Mouse (Mus musculus) liver, embryonic 14.5 days (tissue): ENCODE measurements around the gene Pear1. TPM values are rescaled to one million over a fixed set of nuclear protein-coding genes. Genes with fewer than 3 reads are reported as not detected.
A peak's percentile ranks its signal among the peaks of the same experiment; 100 is the strongest.

Experiments
- ATAC-seq: fragments of 200-750 bp; cut with Nextera tagmentation; 2 replicates; pipeline ENCODE4 v1.8.0; 2017; ENCODE audit warnings: moderate number of reproducible peaks, mild to moderate bottlenecking, moderate library complexity; ENCODE audit not compliant: insufficient read depth
- DNase-seq, 3 experiments: peaks; one replicate each; pipeline ENCODE4 v3.0.0-alpha.2; 2012 to 2013; ENCODE audit warnings: low read depth in 3 of 3, low spot score in 3 of 3
- H3K27ac ChIP-seq: fragments of 300-500 bp; sonication (generic); 2 replicates; pipeline ENCODE4 v1.5.1; 2014; ENCODE audit warnings: moderate library complexity, mild to moderate bottlenecking, control low read depth, inconsistent platforms
- H3K27me3 ChIP-seq: fragments of 300-500 bp; sonication (generic); 2 replicates; pipeline ENCODE4 v1.6.1; 2014; ENCODE audit warnings: mild to moderate bottlenecking, low read length, moderate library complexity; ENCODE audit not compliant: control insufficient read depth, insufficient read depth
- H3K36me3 ChIP-seq: fragments of 300-500 bp; sonication (generic); replicated peaks from 2 replicates; pipeline ENCODE4 v1.6.1; 2014; ENCODE audit warnings: low read depth; ENCODE audit not compliant: control insufficient read depth, insufficient read depth
- H3K4me1 ChIP-seq, 2 experiments: fragments of 200-500 bp in 1 of 2; fragments of 300-500 bp in 1 of 2; sonication (generic) in 1 of 2; replicated peaks; 2 replicates each; pipeline ENCODE4 v1.6.1; 2012 to 2014; ENCODE audit warnings: antibody characterized with exemption in 1 of 2, inconsistent platforms in 1 of 2, low read length in 1 of 2; ENCODE audit not compliant: control insufficient read depth in 2 of 2, insufficient read depth in 2 of 2
- H3K4me2 ChIP-seq: fragments of 300-500 bp; sonication (generic); 2 replicates; pipeline ENCODE4 v1.6.1; 2014; ENCODE audit warnings: low read depth, mild to moderate bottlenecking, control low read depth, moderate library complexity
- H3K4me3 ChIP-seq, 2 experiments: fragments of 200-500 bp in 1 of 2; fragments of 300-500 bp in 1 of 2; sonication (generic) in 1 of 2; 2 replicates each; pipeline ENCODE4 v1.5.1; 2012 to 2014; ENCODE audit warnings: low read depth in 2 of 2, low read length in 2 of 2, mild to moderate bottlenecking in 2 of 2, control low read depth in 1 of 2, inconsistent platforms in 1 of 2, moderate library complexity in 1 of 2; ENCODE audit not compliant: insufficient read depth in 1 of 2
- H3K9ac ChIP-seq: fragments of 300-500 bp; sonication (generic); replicated peaks from 2 replicates; pipeline ENCODE4 v1.6.1; 2014; ENCODE audit warnings: mild to moderate bottlenecking, control low read depth, moderate library complexity
- H3K9me3 ChIP-seq: fragments of 300-500 bp; sonication (generic); 2 replicates; pipeline ENCODE4 v1.6.1; 2016; ENCODE audit warnings: low read length, mixed read lengths; ENCODE audit not compliant: control insufficient read depth
- CTCF ChIP-seq: IDR thresholded peaks from 2 replicates; pipeline ENCODE4 v1.5.1; 2016; ENCODE audit warnings: antibody characterized with exemption, low read depth, control low read depth
- EP300 ChIP-seq: IDR thresholded peaks from 2 replicates; pipeline ENCODE4 v1.6.1; 2016; ENCODE audit warnings: antibody characterized with exemption, low read depth
- WGBS: fragments of 180-500 bp; shearing (Covaris S2); extraction: QIAGEN DNeasy Blood & Tissue Kit; methylation state at CpG from one replicate; pipeline ENCODE4 v1.1.7; 2014; ENCODE audit not compliant: insufficient replicate concordance; 5-methylcytosine and 5-hydroxymethylcytosine counted together
- polyA plus RNA-seq, 2 experiments: library from polyadenylated mRNA; depleted of rRNA in 1 of 2; stranded (reverse) in 1 of 2; unstranded in 1 of 2; fragments of >200 nt; fragmentation: Nextera tagmentation in 1 of 2; extraction: Ambion mirVana in 1 of 2; gene quantifications; 2 replicates each; pipeline versions ENCODE4 v1.2.1 to v1.2.3; 2012 to 2014

Pear1 gene
- polyA plus RNA-seq, 2 experiments = 3.8 to 5.4 TPM

DNA sequence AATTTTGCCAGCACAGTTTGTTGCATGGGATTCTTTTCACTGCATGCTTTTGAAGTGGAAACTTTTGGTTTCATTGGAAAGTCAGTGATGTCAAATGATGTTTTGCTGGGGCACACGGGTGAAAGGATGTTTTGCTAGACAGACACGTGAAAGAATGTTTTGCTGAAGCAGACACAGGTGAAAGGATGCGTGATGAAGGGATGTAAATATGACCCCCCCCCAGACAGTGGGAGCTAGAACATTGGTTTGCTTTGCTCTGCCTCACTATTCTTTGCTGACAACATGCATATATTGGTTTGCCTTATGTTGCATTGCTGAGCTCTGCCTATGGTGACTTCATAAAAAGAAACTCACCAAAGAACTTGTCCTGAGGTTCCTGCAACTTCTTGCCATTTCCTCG, 20.9 kb upstream of the Pear1 start:
- 0 out of 4 replicates have a peak, but pooled peaks cover 0 to 5% of the 10 kb centered on the region in 2 experiments for H3K4me1 ChIP-seq
- no peaks in the 10 kb centered on the region for H3K36me3 ChIP-seq
- TF ChIP-seq EP300 (no peak), CTCF (no peak)
- DNase-seq = no peak
- H3K9ac ChIP-seq = no peak overlapping the region
- no peak overlapping the region for H3K4me2 ChIP-seq
- ATAC-seq = no peak
- WGBS = 58% methylated on average over 4 of the region's 4 CpGs
- no peak overlapping the region for H3K4me3 ChIP-seq
- no peak overlapping the region for H3K27ac ChIP-seq
- H3K27me3 ChIP-seq = no peaks in the 10 kb centered on the region
- no peaks in the 10 kb centered on the region for H3K9me3 ChIP-seq

GRCm38 (mm10) chr3:87840858-87841257, 16.8 kb upstream of the Pear1 start:
- ATAC-seq (no peak), DNase-seq (no peak)
- no peak overlapping the region for H3K9ac ChIP-seq
- H3K4me2 ChIP-seq = no peak overlapping the region
- H3K27ac ChIP-seq = no peak overlapping the region
- no peaks in the 10 kb centered on the region for H3K4me1 ChIP-seq
- H3K36me3 ChIP-seq = no peaks in the 10 kb centered on the region
- H3K4me3 ChIP-seq = no peak overlapping the region
- H3K27me3 ChIP-seq = no peaks in the 10 kb centered on the region
- H3K9me3 ChIP-seq = no peaks in the 10 kb centered on the region
- TF ChIP-seq EP300 (no peak), CTCF (no peak)

DNA sequence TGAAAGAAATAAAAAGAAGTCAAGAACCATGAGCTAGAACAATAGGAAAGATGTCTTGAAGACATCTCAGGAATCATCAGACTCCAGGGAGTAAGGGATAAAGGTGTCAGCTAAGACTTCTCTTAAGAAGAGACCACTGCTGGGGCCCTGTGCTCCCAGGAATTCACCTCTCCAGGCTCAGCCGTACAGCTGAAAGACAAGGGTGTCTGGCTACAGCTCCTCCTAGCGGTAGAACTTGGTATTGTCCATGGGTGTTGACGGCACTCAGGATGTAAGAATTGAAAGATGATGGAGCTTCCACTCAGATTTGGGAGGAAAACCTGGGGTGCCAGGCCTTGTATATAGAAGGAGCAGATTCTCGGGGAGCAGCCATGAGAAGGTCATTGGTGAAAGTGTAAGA, 14.5 kb upstream of the Pear1 start:
- H3K9ac ChIP-seq = no peak overlapping the region
- H3K27ac ChIP-seq = no peak overlapping the region
- no peaks in the 10 kb centered on the region for H3K9me3 ChIP-seq
- 2% methylated on average over 4 of the region's 4 CpGs for WGBS
- TF ChIP-seq CTCF (peak; percentile 95), EP300 (no peak)
- DNase-seq (peak; percentile 29 to 34 (median 30)), ATAC-seq (no peak)
- no peaks in the 10 kb centered on the region for H3K4me1 ChIP-seq
- H3K27me3 ChIP-seq = no peaks in the 10 kb centered on the region
- H3K36me3 ChIP-seq = no peaks in the 10 kb centered on the region
- H3K4me2 ChIP-seq = no peak overlapping the region
- no peak overlapping the region for H3K4me3 ChIP-seq

- Histone ChIP-seq H3K9me3 (no peaks in the 10 kb centered on the region), H3K4me3 (no peak overlapping the region), H3K27me3 (no peaks in the 10 kb centered on the region), H3K4me1 (no peaks in the 10 kb centered on the region; a peak in 1 of 4 replicates), H3K4me2 (no peak overlapping the region), H3K36me3 (no peaks in the 10 kb centered on the region), H3K27ac (no peak overlapping the region), H3K9ac (no peak overlapping the region)
- no peak for DNase-seq
- ATAC-seq = no peak
- TF ChIP-seq CTCF = peak; percentile 38; the same call in 1 of the 2 replicates
- no peak for TF ChIP-seq EP300
- WGBS = 50% methylated on average over 5 of the region's 5 CpGs
Observed at GRCm38 (mm10) chr3:87833482-87833881, 9.4 kb upstream of the Pear1 start.

- Histone ChIP-seq H3K27me3 (no peaks in the 10 kb centered on the region), H3K4me2 (no peak overlapping the region), H3K27ac (no peak overlapping the region), H3K4me3 (no peak overlapping the region), H3K36me3 (no peaks in the 10 kb centered on the region), H3K9ac (no peak overlapping the region), H3K4me1 (no peaks in the 10 kb centered on the region; a peak in 1 of 4 replicates), H3K9me3 (no peaks in the 10 kb centered on the region)
- DNase-seq (no peak), ATAC-seq (no peak)
- TF ChIP-seq CTCF = no peak
- TF ChIP-seq EP300 = no peak
- 59% methylated on average over 7 of the region's 7 CpGs for WGBS
Observed at GRCm38 (mm10) chr3:87832109-87832859, 8.2 kb upstream of the Pear1 start.
